Mouse (Mus musculus) liver, embryonic 13.5 days (tissue): ENCODE data around the gene Tiam1. TPM values are rescaled to one million over a fixed set of nuclear protein-coding genes. Genes with fewer than 3 reads are reported as not detected.
A peak's percentile ranks its signal among the peaks of the same experiment; 100 is the strongest.

ENCODE experiments used
- ATAC-seq: fragments of 200-750 bp; cut with Nextera tagmentation; 2 replicates; pipeline ENCODE4 v1.8.0; 2017; ENCODE audit warnings: low read depth, mild to moderate bottlenecking, moderate number of reproducible peaks, moderate library complexity
- DNase-seq: peaks from one replicate; pipeline ENCODE4 v3.0.0; 2022
- H3K27ac ChIP-seq: fragments of 300-500 bp; sonication (generic); 2 replicates; pipeline ENCODE4 v1.5.1; 2015; ENCODE audit warnings: moderate library complexity, mild to moderate bottlenecking, inconsistent platforms
- H3K27me3 ChIP-seq: fragments of 300-500 bp; sonication (generic); 2 replicates; pipeline ENCODE4 v1.6.1; 2015; ENCODE audit warnings: mild to moderate bottlenecking, inconsistent platforms
- H3K36me3 ChIP-seq: fragments of 300-500 bp; sonication (generic); 2 replicates; pipeline ENCODE4 v1.6.1; 2015; ENCODE audit warnings: mild to moderate bottlenecking, inconsistent platforms
- H3K4me1 ChIP-seq: fragments of 300-500 bp; sonication (generic); replicated peaks from 2 replicates; pipeline ENCODE4 v1.6.1; 2015; ENCODE audit warnings: inconsistent platforms
- H3K4me2 ChIP-seq: fragments of 300-500 bp; sonication (generic); 2 replicates; pipeline ENCODE4 v1.6.1; 2015; ENCODE audit warnings: inconsistent platforms, mild to moderate bottlenecking, moderate library complexity
- H3K4me3 ChIP-seq: fragments of 300-500 bp; sonication (generic); replicated peaks from 2 replicates; pipeline ENCODE4 v1.5.1; 2015; ENCODE audit warnings: mild to moderate bottlenecking, inconsistent platforms
- H3K9ac ChIP-seq: fragments of 300-500 bp; sonication (generic); 2 replicates; pipeline ENCODE4 v1.6.1; 2015; ENCODE audit warnings: mild to moderate bottlenecking, inconsistent platforms
- H3K9me3 ChIP-seq: fragments of 300-500 bp; sonication (generic); replicated peaks from 2 replicates; pipeline ENCODE4 v1.6.1; 2016; ENCODE audit warnings: inconsistent platforms
- WGBS: fragments of 180-500 bp; shearing (Covaris S2); methylation state at CpG from one replicate; pipeline ENCODE4 v1.1.7; 2015; ENCODE audit not compliant: insufficient replicate concordance; 5-methylcytosine and 5-hydroxymethylcytosine counted together
- polyA plus RNA-seq: library from polyadenylated mRNA; unstranded; fragments of >200 nt; fragmentation: Nextera tagmentation; extraction: Ambion mirVana; gene quantifications from 2 replicates; pipeline ENCODE4 v1.2.1, GENCODE M21; 2015

The Tiam1 gene
- polyA plus RNA-seq, 1 experiment from 2014 or later: 4.8 TPM

DNA sequence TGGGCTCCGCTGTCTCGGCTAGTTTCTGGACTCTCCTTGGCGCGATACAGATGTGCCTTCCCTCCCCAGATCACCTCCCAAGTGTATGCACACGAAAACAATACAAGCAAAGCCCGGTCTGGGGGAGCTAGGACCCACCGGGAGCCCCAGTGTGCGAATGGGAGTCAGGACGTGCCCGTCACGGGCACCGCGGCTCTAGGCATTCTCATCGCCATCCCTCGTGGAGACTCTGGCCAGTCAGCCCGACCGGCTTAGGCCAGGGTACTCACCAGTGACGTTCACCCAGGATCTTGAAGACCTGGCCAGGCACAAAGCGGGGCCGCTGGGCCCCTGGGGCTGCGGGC is 181 bp downstream of the Tiam1 start:
- no peak for ATAC-seq
- H3K27me3 ChIP-seq: peaks cover 21% of the 10 kb centered on the region
- H3K4me3 ChIP-seq: peak overlapping the region; percentile 76
- DNase-seq: no peak
- peak overlapping the region; percentile 83 for H3K9ac ChIP-seq
- peak overlapping the region; percentile 62 for H3K27ac ChIP-seq
- H3K9me3 ChIP-seq: no peaks in the 10 kb centered on the region
- WGBS: under 1% methylated on average over 21 of the region's 21 CpGs
- H3K4me2 ChIP-seq: peak overlapping the region; percentile 99
- peaks cover 45% of the 10 kb centered on the region for H3K4me1 ChIP-seq
- no peaks in the 10 kb centered on the region for H3K36me3 ChIP-seq

DNA sequence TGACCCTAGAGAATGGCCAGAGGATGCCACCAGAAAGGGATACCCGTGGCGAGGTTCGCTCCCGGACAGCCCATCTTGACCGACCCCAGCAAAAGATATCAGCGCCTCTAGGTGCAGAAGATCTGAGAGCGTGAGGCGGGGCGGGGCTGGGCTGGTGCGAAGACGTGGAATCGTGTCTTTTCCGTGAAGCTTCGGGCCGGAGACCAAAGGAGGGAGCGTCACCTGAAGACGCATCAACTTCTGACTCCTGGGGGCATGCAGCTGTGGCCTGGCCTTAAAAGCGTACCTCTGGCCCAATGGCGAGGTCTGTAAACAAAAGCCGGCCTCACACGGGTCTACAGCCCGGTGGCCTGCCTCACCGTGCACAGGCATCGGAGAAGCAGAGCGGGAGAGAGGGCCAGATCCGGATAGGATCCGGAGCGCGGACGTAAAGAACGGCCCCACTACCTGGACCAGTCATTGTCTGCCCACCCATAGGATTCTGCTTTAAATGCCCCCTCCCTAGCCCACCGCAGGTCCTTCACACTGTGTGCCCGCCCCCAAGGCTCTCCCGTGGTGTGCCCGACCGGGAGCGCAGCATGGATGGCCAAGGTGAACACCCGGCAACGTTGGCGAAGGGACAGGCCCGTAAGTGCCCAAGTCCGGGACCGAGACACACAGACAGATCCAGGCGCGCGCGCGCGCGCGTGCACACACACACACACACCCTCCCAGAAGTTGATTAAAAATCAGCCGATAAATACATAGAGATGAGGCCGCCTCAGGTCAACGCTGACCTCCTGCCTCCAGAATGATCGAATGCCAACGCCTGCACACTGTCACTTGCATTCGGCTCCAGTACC is 774 bp downstream of the Tiam1 start:
- Histone ChIP-seq H3K4me3 (peak overlapping the region; percentile 76), H3K27ac (peak overlapping the region; percentile 62), H3K27me3 (peaks cover 21% of the 10 kb centered on the region), H3K9me3 (no peaks in the 10 kb centered on the region), H3K4me1 (peaks cover 45% of the 10 kb centered on the region), H3K36me3 (no peaks in the 10 kb centered on the region), H3K4me2 (peak overlapping the region; percentile 99), H3K9ac (peak overlapping the region; percentile 83)
- DNase-seq: peak; percentile 33
- no peak for ATAC-seq
- WGBS: under 1% methylated on average over 57 of the region's 57 CpGs

DNA sequence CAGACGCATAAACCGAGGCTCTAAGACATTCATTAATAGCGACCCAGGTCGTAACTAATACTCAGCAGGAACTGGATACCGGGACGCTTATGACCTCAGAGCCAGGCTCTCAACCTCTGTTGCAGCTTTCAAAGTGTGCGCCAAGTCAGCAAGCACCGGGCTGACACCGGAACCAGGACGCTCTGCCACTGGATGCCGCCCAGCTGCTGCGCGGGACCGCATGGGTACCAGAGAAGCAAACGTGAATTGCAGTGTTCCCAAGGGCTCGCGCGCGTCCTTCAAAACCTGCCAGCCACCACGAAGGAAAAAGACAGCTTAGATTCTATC is 1.4 kb downstream of the Tiam1 start:
- Histone ChIP-seq H3K4me3 (peak overlapping the region; percentile 76), H3K4me2 (peak overlapping the region; percentile 99), H3K27me3 (peaks cover 21% of the 10 kb centered on the region), H3K27ac (no peak overlapping the region), H3K4me1 (peaks cover 45% of the 10 kb centered on the region), H3K9ac (peak overlapping the region; percentile 83), H3K9me3 (no peaks in the 10 kb centered on the region), H3K36me3 (no peaks in the 10 kb centered on the region)
- ATAC-seq (no peak), DNase-seq (no peak)
- 2% methylated on average over 20 of the region's 20 CpGs for whole genome bisulfite sequencing

DNA sequence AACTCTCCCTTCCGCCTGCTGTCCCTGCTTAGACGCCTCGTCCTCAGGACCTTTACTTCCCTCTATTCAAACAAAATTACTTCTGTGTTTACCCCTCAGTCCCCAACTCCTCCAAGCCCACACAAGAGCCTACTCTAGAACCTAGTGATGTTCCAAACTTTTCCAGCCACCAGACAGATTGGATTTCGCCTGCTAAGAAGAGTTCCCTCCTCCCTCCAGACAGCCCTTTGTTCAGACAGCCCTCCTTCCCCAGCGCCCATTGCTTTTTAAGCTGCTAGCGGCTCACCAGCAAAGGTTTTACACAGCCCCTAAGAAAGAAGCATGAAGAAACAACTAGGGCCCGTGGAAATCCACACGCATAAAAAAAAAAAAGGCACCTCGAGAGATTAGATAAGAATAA is 2.0 kb downstream of the Tiam1 start:
- Histone ChIP-seq H3K9me3 (no peaks in the 10 kb centered on the region), H3K4me2 (peak overlapping the region; percentile 99), H3K36me3 (no peaks in the 10 kb centered on the region), H3K4me1 (peaks cover 45% of the 10 kb centered on the region), H3K4me3 (peak overlapping the region; percentile 76; the same call in 1 of the 2 replicates), H3K27ac (no peak overlapping the region), H3K9ac (no peak overlapping the region), H3K27me3 (peaks cover 21% of the 10 kb centered on the region)
- no peak for DNase-seq
- ATAC-seq: no peak
- 42% methylated on average over 9 of the region's 9 CpGs for WGBS

DNA sequence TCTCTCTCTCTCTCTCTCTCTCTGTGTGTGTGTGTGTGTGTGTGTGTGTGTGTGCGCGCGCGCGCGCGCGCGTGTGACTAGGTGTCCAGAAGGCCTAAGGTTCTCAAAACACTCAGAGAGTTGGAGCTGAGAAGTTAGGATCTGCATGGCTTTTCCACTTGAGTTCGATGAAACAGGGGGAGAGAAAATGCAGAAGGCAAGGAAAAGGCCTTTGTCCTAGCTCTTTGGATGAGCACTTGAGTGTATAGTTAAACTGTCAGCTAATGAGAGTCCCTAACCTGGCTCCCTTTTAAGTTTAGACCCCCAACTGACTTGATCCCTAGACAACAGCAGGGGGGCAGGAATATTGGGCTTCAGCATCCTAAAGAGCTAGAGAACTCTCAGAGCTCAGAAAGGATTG is 3.0 kb downstream of the Tiam1 start:
- 72% methylated on average over 10 of the region's 10 CpGs for WGBS
- Histone ChIP-seq H3K27ac (no peak overlapping the region), H3K4me2 (no peak overlapping the region), H3K9me3 (no peaks in the 10 kb centered on the region), H3K36me3 (no peaks in the 10 kb centered on the region), H3K9ac (no peak overlapping the region), H3K27me3 (peaks cover 21% of the 10 kb centered on the region), H3K4me3 (no peak overlapping the region), H3K4me1 (peaks cover 41% of the 10 kb centered on the region)
- ATAC-seq: no peak
- no peak for DNase-seq

DNA sequence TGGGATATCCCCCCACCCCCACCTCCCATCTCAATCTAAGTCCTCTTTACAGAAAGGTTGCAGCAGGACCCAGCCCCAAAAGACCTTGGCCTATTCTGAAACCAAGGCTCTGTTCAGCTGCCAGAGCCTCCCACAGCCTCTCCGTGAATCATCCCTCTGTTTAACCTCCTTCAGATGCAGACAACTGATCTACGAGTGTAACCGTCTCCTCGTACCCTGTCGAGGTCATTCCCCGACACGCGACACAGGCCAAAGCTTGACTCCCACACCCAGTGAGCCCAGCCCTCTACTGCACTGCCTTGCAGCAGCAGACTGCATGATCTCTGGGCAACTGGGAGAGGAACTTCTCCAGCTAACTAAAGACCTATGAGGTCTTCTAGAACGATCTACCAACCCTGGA is 3.9 kb downstream of the Tiam1 start:
- Histone ChIP-seq H3K4me2 (no peak overlapping the region), H3K9me3 (no peaks in the 10 kb centered on the region), H3K9ac (no peak overlapping the region), H3K27ac (no peak overlapping the region), H3K27me3 (peaks cover 21% of the 10 kb centered on the region), H3K36me3 (no peaks in the 10 kb centered on the region), H3K4me3 (no peak overlapping the region), H3K4me1 (peaks cover 34% of the 10 kb centered on the region)
- ATAC-seq (no peak), DNase-seq (no peak)
- 35% methylated on average over 9 of the region's 9 CpGs for WGBS

DNA sequence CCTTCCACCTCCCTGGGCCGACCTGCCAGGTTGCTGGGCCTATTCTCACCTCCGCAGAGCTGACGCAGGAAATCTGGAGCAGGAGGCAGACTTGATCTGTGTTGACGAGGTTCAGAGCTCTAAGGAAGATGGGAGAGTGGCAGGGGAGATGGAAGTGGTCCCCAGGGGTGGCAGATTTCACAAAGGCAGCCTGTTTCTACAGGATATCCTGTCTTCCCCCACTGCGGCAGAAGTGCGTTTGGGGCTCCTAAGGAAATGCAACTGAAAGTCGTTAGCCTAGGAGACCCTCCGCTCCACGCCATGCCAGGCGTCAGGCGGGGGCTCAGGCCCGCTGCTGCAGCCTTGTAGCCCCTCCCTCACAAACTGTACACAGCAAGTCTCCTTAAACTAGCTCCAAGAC is 5.4 kb downstream of the Tiam1 start:
- 0 out of 2 replicates have a peak overlapping the region, but pooled peaks have one; percentile 11 for H3K4me2 ChIP-seq
- no peaks in the 10 kb centered on the region for H3K9me3 ChIP-seq
- peaks cover 24% of the 10 kb centered on the region for H3K4me1 ChIP-seq
- H3K27me3 ChIP-seq: peaks cover 21% of the 10 kb centered on the region
- WGBS: 45% methylated on average over 12 of the region's 12 CpGs
- H3K4me3 ChIP-seq: no peak overlapping the region
- DNase-seq (no peak), ATAC-seq (no peak)
- no peaks in the 10 kb centered on the region for H3K36me3 ChIP-seq
- no peak overlapping the region for H3K9ac ChIP-seq
- H3K27ac ChIP-seq: no peak overlapping the region

DNA sequence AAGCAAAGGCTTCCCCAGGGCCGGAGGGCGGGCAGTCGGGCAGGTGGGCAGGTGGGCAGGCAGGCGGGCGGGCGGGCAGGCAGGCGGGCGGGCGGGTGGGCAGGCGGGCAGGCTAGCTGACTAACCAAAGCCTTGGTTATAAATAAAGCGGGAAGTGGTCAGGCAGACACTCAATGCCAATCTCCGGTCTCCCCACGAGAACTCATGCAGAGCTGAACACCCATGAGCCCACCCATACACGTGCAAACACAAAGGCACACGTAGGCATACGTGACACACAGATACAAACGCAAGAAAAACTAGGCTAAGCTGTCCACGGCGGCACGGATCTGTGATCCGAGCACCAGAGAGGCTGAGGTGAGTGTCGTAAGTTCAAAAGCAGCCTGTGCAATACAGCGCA is 6.4 kb downstream of the Tiam1 start:
- WGBS: 77% methylated on average over 23 of the region's 23 CpGs
- DNase-seq (no peak), ATAC-seq (no peak)
- Histone ChIP-seq H3K36me3 (no peaks in the 10 kb centered on the region), H3K4me1 (peaks cover 14% of the 10 kb centered on the region), H3K27ac (no peak overlapping the region), H3K9me3 (no peaks in the 10 kb centered on the region), H3K27me3 (peaks cover 13% of the 10 kb centered on the region), H3K4me3 (no peak overlapping the region), H3K9ac (no peak overlapping the region), H3K4me2 (no peak overlapping the region)

DNA sequence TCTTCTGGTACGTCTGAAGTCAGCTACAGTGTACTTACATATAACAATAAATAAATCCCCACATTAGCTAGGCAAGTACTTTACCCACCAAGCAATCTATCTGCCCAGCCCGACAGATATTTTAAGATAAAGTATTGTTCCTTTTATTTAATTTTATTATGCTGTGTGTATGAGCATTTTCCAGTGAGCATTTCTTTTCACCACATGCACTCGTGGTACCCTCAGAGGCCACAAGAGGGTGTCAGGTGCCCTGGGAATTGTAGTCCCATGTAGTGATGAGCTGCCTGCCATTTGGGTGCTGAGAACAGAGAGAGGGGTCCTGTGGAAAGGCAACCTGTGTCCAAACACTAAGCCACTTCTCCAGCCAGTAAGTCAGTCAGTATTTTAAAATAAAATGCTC is 8.0 kb downstream of the Tiam1 start:
- Histone ChIP-seq H3K9me3 (no peaks in the 10 kb centered on the region), H3K27ac (no peak overlapping the region), H3K9ac (no peak overlapping the region), H3K27me3 (0 out of 2 replicates have a peak, but pooled peaks cover 4% of the 10 kb centered on the region), H3K4me3 (no peak overlapping the region), H3K4me1 (peaks cover 7% of the 10 kb centered on the region), H3K4me2 (no peak overlapping the region), H3K36me3 (no peaks in the 10 kb centered on the region)
- ATAC-seq (no peak), DNase-seq (no peak)
- 67% methylated on average over 3 of the region's 3 CpGs for WGBS

DNA sequence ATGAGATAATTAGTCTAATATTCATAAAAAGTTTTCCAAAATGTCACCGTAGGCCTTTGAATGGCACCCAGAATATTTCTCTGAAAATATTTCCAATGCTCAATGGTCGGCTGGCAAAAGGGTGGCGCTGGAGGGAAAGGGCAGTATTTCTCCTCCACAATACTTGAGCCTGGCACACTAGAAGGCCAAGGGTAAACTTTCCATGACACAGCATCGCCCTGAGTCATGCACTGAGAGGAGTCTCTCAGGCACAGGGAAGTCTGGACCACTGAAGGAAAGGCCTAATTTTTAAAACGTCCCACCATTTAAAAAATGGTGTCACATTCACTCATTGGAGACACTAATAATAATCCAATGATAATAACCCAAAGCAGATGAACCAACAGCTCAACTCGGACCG is 9.2 kb downstream of the Tiam1 start:
- Histone ChIP-seq H3K9ac (no peak overlapping the region), H3K4me3 (no peak overlapping the region), H3K36me3 (no peaks in the 10 kb centered on the region), H3K27ac (no peak overlapping the region), H3K9me3 (no peaks in the 10 kb centered on the region), H3K4me1 (no peaks in the 10 kb centered on the region; the same call in 1 of the 2 replicates), H3K4me2 (no peak overlapping the region), H3K27me3 (no peaks in the 10 kb centered on the region)
- DNase-seq (no peak), ATAC-seq (no peak)
- whole genome bisulfite sequencing: 75% methylated on average over 7 of the region's 7 CpGs

DNA sequence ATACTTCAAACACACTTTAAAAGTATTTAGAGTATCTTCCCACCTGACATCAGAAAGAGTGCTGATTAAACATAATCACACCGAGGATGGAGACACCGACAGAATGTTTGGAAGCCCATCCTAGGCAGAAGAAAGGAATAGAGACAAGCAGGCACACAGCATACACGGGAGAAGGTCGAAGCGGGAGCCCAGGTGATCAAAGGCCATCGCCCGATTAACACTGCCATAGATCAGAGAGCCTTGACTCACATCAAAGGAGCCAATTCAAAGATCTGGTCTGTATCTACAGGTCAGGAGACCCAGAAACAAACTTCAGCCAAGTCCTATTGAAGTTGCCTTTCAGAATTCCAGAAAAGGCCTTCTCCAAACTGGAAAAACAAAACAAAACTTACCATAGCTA is 10.8 kb downstream of the Tiam1 start:
- no peaks in the 10 kb centered on the region for H3K27me3 ChIP-seq
- WGBS: 72% methylated on average over 7 of the region's 7 CpGs
- DNase-seq (no peak), ATAC-seq (no peak)
- H3K4me2 ChIP-seq: no peak overlapping the region
- no peaks in the 10 kb centered on the region for H3K9me3 ChIP-seq
- no peak overlapping the region for H3K9ac ChIP-seq
- no peak overlapping the region for H3K4me3 ChIP-seq
- H3K27ac ChIP-seq: no peak overlapping the region
- no peaks in the 10 kb centered on the region for H3K36me3 ChIP-seq
- H3K4me1 ChIP-seq: no peaks in the 10 kb centered on the region

DNA sequence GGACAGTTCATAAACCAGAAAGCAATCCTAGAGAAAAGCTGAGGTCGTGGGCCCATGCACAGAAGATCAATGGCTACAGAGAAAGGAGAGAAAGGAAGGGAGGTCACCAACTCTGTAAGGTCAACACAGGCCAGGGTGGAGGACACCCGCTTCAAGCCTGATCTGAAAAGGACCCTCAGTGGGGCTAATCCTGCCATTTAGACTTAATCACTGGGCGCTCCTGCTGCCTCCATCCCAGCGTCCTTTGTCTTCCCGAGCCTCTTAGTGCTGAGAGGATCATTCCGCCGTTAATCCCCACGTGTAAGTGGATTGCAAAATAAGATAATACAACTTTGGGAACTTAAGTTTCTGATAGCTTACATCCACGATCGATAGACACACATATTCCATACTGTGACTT is 11.2 kb downstream of the Tiam1 start:
- 59% methylated on average over 10 of the region's 10 CpGs for WGBS

More for the DNA sequence above, 11.2 kb downstream of the Tiam1 start:
- Histone ChIP-seq H3K36me3 (no peaks in the 10 kb centered on the region), H3K4me2 (no peak overlapping the region), H3K9ac (no peak overlapping the region), H3K27ac (no peak overlapping the region), H3K27me3 (no peaks in the 10 kb centered on the region), H3K9me3 (no peaks in the 10 kb centered on the region), H3K4me3 (no peak overlapping the region), H3K4me1 (no peaks in the 10 kb centered on the region)
- ATAC-seq (no peak), DNase-seq (no peak)
